Mouse (Mus musculus): ENCODE data around the gene Car15.

Gene Car15

GRCm38 (mm10) chr16:17833321-17833680, 4.9 kb downstream of the Car15 start:
- no peak for DNase-seq (ENCODE audit: low spot score)

DNA sequence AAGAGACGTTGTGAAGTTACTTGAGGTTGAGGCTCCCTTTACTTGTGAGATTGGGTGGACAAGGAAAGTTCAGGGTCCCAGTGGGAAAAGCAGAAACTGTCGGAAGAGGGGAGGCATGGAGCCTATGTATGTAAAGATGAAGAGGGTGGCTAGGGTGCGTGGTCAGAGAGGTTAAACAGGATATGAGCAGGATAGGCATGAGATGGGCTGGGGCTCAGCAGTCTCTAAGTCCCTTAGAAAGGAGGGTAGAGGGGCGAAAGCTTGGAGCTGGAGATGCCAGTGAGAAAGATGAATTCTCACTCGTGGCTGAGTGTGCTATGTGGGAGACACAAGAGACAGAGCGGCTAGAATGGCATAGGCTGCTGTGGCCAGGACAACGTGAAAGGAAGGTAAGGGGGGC, 5.3 kb downstream of the Car15 start, which contains the start of gene B830017H08Rik:
B830017H08Rik (plus strand) TSS at position 301 of the 400 bp plus-strand sequence.
- no peak for DNase-seq (ENCODE audit: low spot score)

DNA sequence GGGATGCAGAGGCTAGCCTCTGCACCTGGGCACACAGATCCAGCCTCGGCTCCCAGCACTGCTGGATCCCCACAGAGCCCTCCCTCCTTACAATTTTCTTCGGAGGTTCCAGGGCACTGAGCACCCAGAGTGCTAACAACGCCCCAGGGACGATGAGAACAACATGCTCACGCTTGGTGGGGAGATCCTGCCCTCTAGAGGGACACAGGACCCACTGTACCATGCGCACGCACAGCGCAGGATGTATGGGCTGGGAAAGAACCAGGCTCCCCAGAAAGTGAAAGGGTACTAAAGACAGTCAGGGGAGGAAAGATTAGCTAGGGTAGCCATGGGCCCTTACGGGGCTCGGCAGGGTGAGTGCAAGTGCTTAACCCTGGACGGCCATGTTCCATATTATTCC, 6.4 kb downstream of the Car15 start:
- no peak for DNase-seq (ENCODE audit: low spot score)

DNA sequence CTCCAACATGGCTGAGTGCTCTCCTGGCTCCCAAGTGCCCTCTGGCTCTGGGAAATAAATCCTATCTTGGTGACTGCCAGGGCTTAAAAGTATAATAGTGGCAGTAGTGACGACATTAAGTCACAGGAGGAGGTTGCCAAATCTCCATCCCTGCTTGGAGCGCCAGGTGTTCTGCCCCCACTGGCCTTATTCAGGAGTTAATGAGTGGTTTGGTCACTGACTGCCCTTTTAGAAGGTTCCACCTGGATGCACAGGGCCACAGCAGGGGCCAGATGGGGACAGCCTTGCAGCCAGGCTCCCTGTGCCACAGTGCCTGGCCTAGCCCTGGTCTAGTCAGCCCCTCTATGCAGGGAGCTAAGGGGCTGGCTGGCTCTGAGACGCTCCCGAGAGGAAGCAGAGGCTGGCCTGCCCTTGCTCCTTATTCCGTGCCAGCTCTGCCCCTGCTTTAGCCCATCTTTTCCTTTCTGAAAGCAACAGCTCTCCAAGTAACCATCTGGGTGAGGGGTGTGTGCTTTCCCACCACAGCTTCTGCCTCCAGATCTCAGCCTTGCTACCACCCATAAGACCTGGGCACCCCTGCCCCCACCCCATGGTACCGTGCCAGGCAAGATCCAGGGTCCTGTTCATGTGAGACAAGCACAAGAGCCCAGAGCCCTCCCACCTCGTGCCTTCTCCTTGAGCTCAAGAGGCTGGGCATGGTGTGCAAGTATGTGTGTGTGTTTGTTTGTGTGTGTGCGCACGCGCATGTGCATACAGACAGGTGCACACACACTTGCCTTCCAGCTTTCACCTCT, 7.6 kb downstream of the Car15 start:
- no peak for DNase-seq (ENCODE audit: low spot score)

DNA sequence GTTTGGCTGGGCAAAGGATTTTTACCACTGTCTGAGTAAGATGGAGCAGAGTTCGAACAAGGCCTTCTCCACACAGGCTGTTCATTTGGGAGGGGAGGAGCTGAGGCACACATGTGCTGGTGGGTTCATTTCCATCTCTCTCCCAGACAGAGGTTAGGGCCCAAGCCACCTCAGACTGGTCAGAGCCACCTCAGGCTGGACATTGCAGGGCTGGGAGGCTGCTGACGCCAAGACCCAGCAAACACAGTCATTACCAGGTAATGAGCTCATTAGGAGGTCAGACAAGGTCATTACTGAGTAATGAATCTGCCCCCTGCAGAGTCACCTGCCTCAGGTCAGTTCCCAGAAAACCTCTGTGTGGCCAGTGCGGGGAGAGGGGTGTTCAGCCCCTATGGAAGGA, 9.3 kb downstream of the Car15 start:
- no peak for DNase-seq (ENCODE audit: low spot score)

GRCm38 (mm10) chr16:17828229-17828628, 9.9 kb downstream of the Car15 start:
- no peak for DNase-seq (ENCODE audit: low spot score)

GRCm38 (mm10) chr16:17826500-17826899, 11.7 kb downstream of the Car15 start:
- no peak for DNase-seq (ENCODE audit: low spot score)

- no peak for DNase-seq (ENCODE audit: low spot score)
Measured at GRCm38 (mm10) chr16:17816528-17816927, 21.6 kb downstream of the Car15 start.

- DNase-seq (ENCODE audit: low spot score): no peak
Measured at GRCm38 (mm10) chr16:17815411-17816402, 22.5 kb downstream of the Car15 start.

GRCm38 (mm10) chr16:17813173-17813572, 25.0 kb downstream of the Car15 start:
- DNase-seq (ENCODE audit: low spot score): no peak

- no peak for DNase-seq (ENCODE audit: low spot score)
Measured at GRCm38 (mm10) chr16:17812120-17812519, 26.0 kb downstream of the Car15 start.

DNA sequence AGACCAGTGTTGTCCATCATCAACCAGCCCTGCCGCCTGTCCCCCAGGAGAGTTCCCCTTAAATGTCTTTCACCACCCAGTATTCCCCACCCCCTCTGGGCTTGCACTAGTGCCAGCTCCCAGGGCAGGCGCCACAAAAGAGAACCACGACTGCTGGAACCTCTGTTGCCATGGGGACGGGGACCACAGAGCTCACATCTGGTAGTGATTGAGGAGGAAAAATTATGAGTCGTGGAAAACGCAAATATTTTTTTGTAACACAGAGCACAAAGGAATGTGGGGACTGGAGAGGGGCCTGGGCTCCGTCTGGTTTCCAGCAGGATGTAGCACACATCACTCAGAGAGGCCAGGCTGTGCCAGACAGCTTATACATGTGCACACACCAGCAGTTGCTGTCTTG, 28.5 kb downstream of the Car15 start:
- DNase-seq (ENCODE audit: low spot score): peak; percentile 36

GRCm38 (mm10) chr16:17809125-17809524, 29.0 kb downstream of the Car15 start:
- DNase-seq (ENCODE audit: low spot score): no peak

GRCm38 (mm10) chr16:17807192-17808009, 30.8 kb downstream of the Car15 start:
- peak; percentile 67 for DNase-seq (ENCODE audit: low spot score)

DNA sequence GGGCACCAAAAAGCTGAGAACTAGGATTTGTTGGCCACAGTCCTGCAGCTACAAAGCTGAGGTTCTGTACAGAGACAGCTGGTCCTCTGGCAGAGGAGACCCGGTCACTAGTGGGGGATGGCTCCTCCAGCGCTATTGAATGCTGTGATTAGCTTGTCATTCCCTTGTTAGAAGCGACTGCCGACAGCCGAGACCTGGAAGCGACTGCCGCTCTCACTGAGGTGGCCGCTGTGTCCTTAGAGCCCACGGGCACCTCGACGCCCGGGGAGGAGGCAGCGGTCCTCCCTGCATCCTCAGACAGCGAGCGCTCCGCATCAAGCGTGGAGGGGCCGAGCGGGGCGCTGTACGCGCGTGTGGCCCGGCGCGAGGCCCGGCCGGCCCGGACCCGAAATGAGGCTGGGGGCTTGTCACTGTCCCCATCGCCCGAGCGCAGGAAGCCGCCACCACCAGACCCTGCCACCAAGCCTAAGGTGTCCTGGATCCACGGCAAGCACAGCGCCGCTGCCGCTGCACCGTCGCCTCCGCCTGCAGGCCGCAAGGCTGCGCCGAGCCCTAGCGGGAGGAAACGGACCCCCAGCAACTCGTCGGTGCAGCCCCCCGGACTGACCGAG, 31.5 kb downstream of the Car15 start:
- no peak for DNase-seq (ENCODE audit: low spot score)

- DNase-seq (ENCODE audit: low spot score): no peak
Measured at GRCm38 (mm10) chr16:17804982-17805381, 33.2 kb downstream of the Car15 start.

GRCm38 (mm10) chr16:17804449-17804912, 33.7 kb downstream of the Car15 start:
- DNase-seq (ENCODE audit: low spot score): no peak

GRCm38 (mm10) chr16:17803675-17804448, 34.3 kb downstream of the Car15 start:
- no peak for DNase-seq (ENCODE audit: low spot score)

- DNase-seq (ENCODE audit: low spot score): no peak
Measured at GRCm38 (mm10) chr16:17802839-17803674, 35.1 kb downstream of the Car15 start.

DNA sequence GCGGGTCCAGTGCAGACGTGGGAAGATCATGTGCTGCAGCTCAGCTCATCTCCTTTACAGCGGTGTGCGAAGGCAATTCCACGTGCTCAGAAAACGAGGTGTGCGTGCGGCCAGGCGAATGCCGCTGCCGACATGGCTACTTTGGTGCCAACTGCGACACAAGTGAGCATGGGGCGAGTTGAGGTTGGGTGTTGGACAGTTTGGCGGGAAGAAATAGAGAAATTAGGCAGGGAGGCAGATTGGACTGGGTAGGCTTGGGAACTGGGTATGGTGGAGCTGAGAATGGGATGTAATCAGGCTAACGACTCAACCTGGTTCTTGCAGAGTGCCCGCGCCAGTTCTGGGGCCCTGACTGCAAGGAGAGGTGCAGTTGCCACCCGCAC, 35.7 kb downstream of the Car15 start:
- no peak for DNase-seq (ENCODE audit: low spot score)
